Mouse (Mus musculus): Measurements from ENCODE around the gene Ptpro. TPM values are rescaled to one million over a fixed set of nuclear protein-coding genes. Genes with fewer than 3 reads are reported as not detected.

Gene Ptpro
- polyA plus RNA-seq, 1 experiment, result 1.3 TPM

Other genes starting within 250 kb of the Ptpro start
- 2.9 and 3.8 TPM in 2 replicates for gene Rerg, start 81.8 kb upstream of the Ptpro start, polyA plus RNA-seq (2012; rRNA removed)

Measured in large intestine, adult 2 months (tissue).